Comparison of ENCODE assay signal across 32 mouse cellular contexts in genomic region chr5:140454488-140454887, GRCm38 (mm10). TPM values are rescaled to one million over a fixed set of nuclear protein-coding genes. Genes with fewer than 3 reads are reported as not detected.
DNase-seq lines count a peak whose midpoint lies in the region; ATAC-seq and TF ChIP-seq lines count a peak whose summit lies in the region.
"Had no signal": no experiment of that assay in that cellular context is flagged by ENCODE, and none has a peak within 500 bp of the region (broad histone marks: within the 10 kb centered on the region; RNA-seq: fewer than 3 reads in every experiment).

No protein-coding gene starts in this region.

- H3K9ac ChIP-seq in heart, embryonic 14.5 days (ENCODE audit: low read length) = no peak overlapping the region
- no peak overlapping the region for H3K9ac ChIP-seq in kidney, embryonic 16.5 days (replicated peaks; ENCODE audit: low read length)
- no peak overlapping the region for H3K9ac ChIP-seq in lung, postnatal 0 days (replicated peaks; ENCODE audit: low read depth)
- H3K9ac ChIP-seq: forebrain, embryonic 15.5 days; intestine, embryonic 15.5 days; liver, embryonic 12.5 days; liver, postnatal 0 days; midbrain, embryonic 12.5 days; neural tube, embryonic 12.5 days had no signal

- H3K9me3 ChIP-seq in heart, embryonic 14.5 days (ENCODE audit: control insufficient read depth, low read length) = no peaks in the 10 kb centered on the region
- no peaks in the 10 kb centered on the region for H3K9me3 ChIP-seq in kidney, embryonic 16.5 days (ENCODE audit: low read length)
- no peaks in the 10 kb centered on the region for H3K9me3 ChIP-seq in lung, postnatal 0 days (ENCODE audit: low read length)
- H3K9me3 ChIP-seq: forebrain, embryonic 15.5 days; intestine, embryonic 15.5 days; liver, embryonic 12.5 days; megakaryocyte, embryonic 14.5 days; midbrain, embryonic 12.5 days; neural tube, embryonic 12.5 days had no signal

- DNase-seq in heart, postnatal 36 days = no peak
- no peak for DNase-seq in kidney, postnatal 10 days
- peak; percentile 55 for DNase-seq in lung, postnatal 0 days (ENCODE audit: low spot score)
- no peak for DNase-seq in lung, adult 18-20 months
- peak; percentile 30 for DNase-seq in lung, postnatal 36 days
- no peak for DNase-seq in c-Kit-positive CD71-positive TER-119-positive erythroid progenitor cells, embryonic 14.5 days (ENCODE audit: low spot score)
- DNase-seq: adrenal gland, adult 8-10 months; B cell, adult 2 months; cerebellum, adult 9-10 months; cerebellum, postnatal 36 days; gastrocnemius, postnatal 25 days; kidney, adult 9 months; layer of hippocampus, postnatal 36 days; left cerebral cortex, postnatal 4 days; liver, postnatal 0 days; right cerebral cortex, adult 18-20 months; spleen, adult 18-20 months; thymus, postnatal 14 days had no signal

- H3K4me2 ChIP-seq in heart, embryonic 14.5 days (ENCODE audit: low read length) = no peak overlapping the region
- H3K4me2 ChIP-seq in kidney, embryonic 16.5 days (replicated peaks; ENCODE audit: low read depth, low read length) = no peak overlapping the region
- H3K4me2 ChIP-seq in lung, postnatal 0 days (replicated peaks; ENCODE audit: low read depth, low read length) = no peak overlapping the region
- H3K4me2 ChIP-seq: forebrain, embryonic 15.5 days; intestine, embryonic 15.5 days; liver, embryonic 12.5 days; midbrain, embryonic 12.5 days; neural tube, embryonic 12.5 days had no signal

- H3K36me3 ChIP-seq in heart, embryonic 14.5 days (ENCODE audit: control insufficient read depth, insufficient read depth, low read length) = no peaks in the 10 kb centered on the region
- no peaks in the 10 kb centered on the region for H3K36me3 ChIP-seq in kidney, embryonic 16.5 days (ENCODE audit: insufficient read depth, low read length)
- no peaks in the 10 kb centered on the region for H3K36me3 ChIP-seq in lung, postnatal 0 days (ENCODE audit: insufficient read depth, low read length)
- H3K36me3 ChIP-seq: forebrain, embryonic 15.5 days; intestine, embryonic 15.5 days; liver, embryonic 12.5 days; midbrain, embryonic 12.5 days; neural tube, embryonic 12.5 days had no signal

- no peak for ATAC-seq in heart, embryonic 14.5 days (ENCODE audit: insufficient number of reproducible peaks, insufficient read depth, low FRiP score, low read depth)
- no peak for ATAC-seq in kidney, embryonic 16.5 days (ENCODE audit: low FRiP score, low TSS enrichment)
- peak; percentile 78 for ATAC-seq in lung, postnatal 0 days
- ATAC-seq: forebrain, embryonic 15.5 days; hindbrain, postnatal 0 days; intestine, embryonic 15.5 days; liver, embryonic 12.5 days; liver, postnatal 0 days had no signal

- TF ChIP-seq EP300 in lung, postnatal 0 days (IDR thresholded peaks at IDR 0.05) = no peak

- no peak overlapping the region for H3K4me3 ChIP-seq in heart, embryonic 14.5 days (ENCODE audit: control insufficient read depth in 1 of 2, insufficient read depth in 1 of 2, low read depth in 1 of 2, low read length in 2 of 2)
- H3K4me3 ChIP-seq in kidney, embryonic 16.5 days (ENCODE audit: low read length) = no peak overlapping the region
- no peak overlapping the region for H3K4me3 ChIP-seq in lung, postnatal 0 days (ENCODE audit: low read depth, low read length)
- H3K4me3 ChIP-seq: forebrain, embryonic 15.5 days; intestine, embryonic 15.5 days; liver, embryonic 12.5 days; megakaryocyte, embryonic 14.5 days; midbrain, embryonic 12.5 days; myocyte; neural tube, embryonic 12.5 days had no signal

- peaks cover 0 to 4% of the 10 kb centered on the region in 2 experiments; a peak in 2 of 4 replicates for H3K4me1 ChIP-seq in heart, embryonic 14.5 days (ENCODE audit: control insufficient read depth in 2 of 2, insufficient read depth in 2 of 2, low read length in 2 of 2)
- no peaks in the 10 kb centered on the region for H3K4me1 ChIP-seq in kidney, embryonic 16.5 days (ENCODE audit: insufficient read depth, low read length)
- H3K4me1 ChIP-seq in lung, postnatal 0 days (ENCODE audit: insufficient read depth, low read depth, low read length) = no peaks in the 10 kb centered on the region
- H3K4me1 ChIP-seq: forebrain, embryonic 15.5 days; intestine, embryonic 15.5 days; liver, embryonic 12.5 days; midbrain, embryonic 12.5 days; neural tube, embryonic 12.5 days had no signal

- H3K27ac ChIP-seq in heart, embryonic 14.5 days (replicated peaks in 1 of 2; ENCODE audit: control insufficient read depth in 1 of 2, insufficient read depth in 1 of 2, low read depth in 2 of 2, low read length in 2 of 2) = peak overlapping the region; percentile 43 to 78
- peak overlapping the region; percentile 56; the same call in 1 of the 2 replicates for H3K27ac ChIP-seq in kidney, embryonic 16.5 days (ENCODE audit: low read length)
- no peak overlapping the region for H3K27ac ChIP-seq in lung, postnatal 0 days (ENCODE audit: low read length)
- H3K27ac ChIP-seq: forebrain, embryonic 15.5 days; hindbrain, postnatal 0 days; intestine, embryonic 15.5 days; liver, embryonic 12.5 days; midbrain, embryonic 12.5 days; neural tube, embryonic 12.5 days had no signal

- H3K27me3 ChIP-seq in heart, embryonic 14.5 days (ENCODE audit: control insufficient read depth, insufficient read depth, low read length) = no peaks in the 10 kb centered on the region
- H3K27me3 ChIP-seq in kidney, embryonic 16.5 days (ENCODE audit: insufficient read depth, low read length) = no peaks in the 10 kb centered on the region
- H3K27me3 ChIP-seq in lung, postnatal 0 days (replicated peaks; ENCODE audit: insufficient read depth, low read length) = no peaks in the 10 kb centered on the region
- H3K27me3 ChIP-seq: forebrain, embryonic 15.5 days; intestine, embryonic 15.5 days; liver, embryonic 12.5 days; midbrain, embryonic 12.5 days; neural tube, embryonic 12.5 days had no signal

- no peak for TF ChIP-seq CTCF in lung, postnatal 0 days (IDR thresholded peaks at IDR 0.05)

- intact Hi-C loops in heart, postnatal 36 days (cut with DNase I) = no loop called here

RNA-seq across cellular contexts. Expression of gene Gm4869, which starts 9.0 kb away (rescaled TPM):
- not detected in 2 replicates for polyA plus RNA-seq in heart, embryonic 14.5 days (2014; fragmentation: Nextera tagmentation; extraction: Ambion mirVana)
- not detected for total RNA-seq in heart, postnatal 36 days (2021)
- not detected in 2 replicates for polyA plus RNA-seq in kidney, embryonic 16.5 days (2015; fragmentation: Nextera tagmentation; extraction: Ambion mirVana)
- not detected in 2 replicates for polyA plus RNA-seq in lung, postnatal 0 days (2015; fragmentation: Nextera tagmentation; extraction: Ambion mirVana)
- total RNA-seq: gastrocnemius, adult 18-20 months; gastrocnemius, postnatal 25 days; hindbrain, postnatal 0 days; layer of hippocampus, postnatal 36 days; left cerebral cortex, postnatal 4 days; midbrain, postnatal 0 days had no signal
- polyA plus RNA-seq: forebrain, embryonic 15.5 days; hindbrain, postnatal 0 days; intestine, embryonic 15.5 days; large intestine, adult 2 months; liver, embryonic 12.5 days; liver, postnatal 0 days; midbrain, embryonic 12.5 days; midbrain, postnatal 0 days; stomach, embryonic 16.5 days had no signal

RNA-seq across cellular contexts. Expression of gene Eif3b, which starts 35.4 kb away (rescaled TPM):
- 92.9 and 108 TPM in 2 replicates for polyA plus RNA-seq in heart, embryonic 14.5 days (2014; fragmentation: Nextera tagmentation; extraction: Ambion mirVana)
- 10 to 100 TPM; 89.8 to 97.7 TPM for total RNA-seq in heart, postnatal 36 days (2021)
- polyA plus RNA-seq in kidney, embryonic 16.5 days (2015; fragmentation: Nextera tagmentation; extraction: Ambion mirVana) = 112 and 114 TPM in 2 replicates
- polyA plus RNA-seq in lung, postnatal 0 days (2015; fragmentation: Nextera tagmentation; extraction: Ambion mirVana) = 69.8 and 81.5 TPM in 2 replicates

RNA-seq across cellular contexts. Expression of gene Chst12, which starts 50.9 kb away (rescaled TPM):
- polyA plus RNA-seq in heart, embryonic 14.5 days (2014; fragmentation: Nextera tagmentation; extraction: Ambion mirVana) = 11.0 and 11.5 TPM in 2 replicates
- 1 to 10 TPM; 5.5 to 6.7 TPM for total RNA-seq in heart, postnatal 36 days (2021)
- polyA plus RNA-seq in kidney, embryonic 16.5 days (2015; fragmentation: Nextera tagmentation; extraction: Ambion mirVana) = 24.1 and 25.7 TPM in 2 replicates
- polyA plus RNA-seq in lung, postnatal 0 days (2015; fragmentation: Nextera tagmentation; extraction: Ambion mirVana) = 19.9 and 21.7 TPM in 2 replicates

Comparison
In these comparisons a context has a peak if more than half of its experiments do, and no peak if none do; other contexts are left out.
1. DNase-seq: peak in lung, postnatal 0 days (single experiment) and lung, postnatal 36 days (single experiment); none in heart, postnatal 36 days (0 of 2), kidney, postnatal 10 days (single experiment), lung, adult 18-20 months (0 of 2) and c-Kit-positive CD71-positive TER-119-positive erythroid progenitor cells, embryonic 14.5 days (single experiment).